Mouse (Mus musculus): Measurements from ENCODE around the gene Mthfsl.
"Not testable (repeated sequence)": the region's sequence is repeated elsewhere in the genome, so short reads cannot be mapped to it uniquely, and the experiment has no call there.

DNA sequence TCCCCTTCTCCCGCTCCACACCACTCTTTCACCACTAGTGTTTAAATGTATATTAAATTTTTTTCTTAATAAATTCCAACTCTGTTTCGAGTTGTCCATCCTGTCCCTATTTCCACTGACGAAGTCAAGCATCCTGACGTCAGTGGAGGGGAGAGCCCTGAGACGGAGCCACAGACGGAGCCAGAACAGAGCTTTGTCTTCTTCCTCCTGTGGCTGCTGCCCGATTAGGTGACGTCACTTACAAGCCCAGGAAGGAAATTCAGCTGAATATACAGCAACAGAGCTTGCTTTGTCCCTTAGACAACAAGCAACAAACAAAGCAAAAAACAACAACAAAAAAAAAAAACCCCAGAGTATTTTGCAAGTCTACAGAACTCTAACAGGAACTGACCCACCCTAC lies 14.9 kb downstream of the Mthfsl start:
- TF ChIP-seq GATA1 (IDR thresholded peaks at IDR 0.05; ENCODE audit: borderline replicate concordance, low read length); FLI1 (IDR thresholded peaks at IDR 0.05; ENCODE audit: low read length): not testable (repeated sequence)

All from megakaryocyte, embryonic 14.5 days (primary cell).